Mouse (Mus musculus) C2C12 (cell line): ENCODE measurements around the gene Washc1. TPM values are rescaled to one million over a fixed set of nuclear protein-coding genes. Genes with fewer than 3 reads are reported as not detected.
"Not testable (repeated sequence)": the region's sequence is repeated elsewhere in the genome, so short reads cannot be mapped to it uniquely, and the experiment has no call there.

Source experiments
- H3K27me3 ChIP-seq: one replicate; pipeline ENCODE4 v1.6.1; 2011; ENCODE audit not compliant: control insufficient read depth, insufficient read depth, insufficient read length
- H3K36me3 ChIP-seq: one replicate; pipeline ENCODE4 v1.6.1; 2011; ENCODE audit not compliant: control insufficient read depth, insufficient read depth
- H3K4me3 ChIP-seq: one replicate; pipeline ENCODE4 v1.5.1; 2011; ENCODE audit warnings: mild to moderate bottlenecking, control low read depth; ENCODE audit not compliant: poor library complexity, insufficient read depth, severe bottlenecking
- H3K79me2 ChIP-seq: one replicate; pipeline ENCODE4 v1.6.1; 2011; ENCODE audit not compliant: control insufficient read depth, insufficient read depth
- H3K79me3 ChIP-seq: one replicate; pipeline ENCODE4 v1.6.1; 2011; ENCODE audit warnings: low read depth, control low read depth
- H3ac ChIP-seq: one replicate; pipeline ENCODE3; 2011; ENCODE audit warnings: low read depth; ENCODE audit not compliant: control insufficient read depth, insufficient read length
- CEBPB ChIP-seq: IDR thresholded peaks from one replicate; pipeline ENCODE4 v1.6.1; 2011; ENCODE audit warnings: low read depth, mild to moderate bottlenecking, control low read depth, moderate library complexity
- CTCF ChIP-seq: IDR thresholded peaks from one replicate; pipeline ENCODE4 v1.5.1; 2011; ENCODE audit not compliant: control insufficient read depth, insufficient read depth, insufficient read length
- FOSL1 ChIP-seq: IDR thresholded peaks from one replicate; pipeline ENCODE4 v1.8.0; 2011; ENCODE audit warnings: mild to moderate bottlenecking, low read length; ENCODE audit not compliant: poor library complexity, insufficient read depth, severe bottlenecking
- MAX ChIP-seq: IDR thresholded peaks from one replicate; pipeline ENCODE4 v1.6.1; 2011; ENCODE audit warnings: mild to moderate bottlenecking, control low read depth
- MYOD1 ChIP-seq: IDR thresholded peaks from one replicate; pipeline ENCODE4 v1.6.1; 2011; ENCODE audit warnings: low read depth; ENCODE audit not compliant: control insufficient read depth, insufficient read length
- MYOG ChIP-seq: IDR thresholded peaks from one replicate; pipeline ENCODE4 v1.6.1; 2011; ENCODE audit not compliant: control insufficient read depth, insufficient read length; ENCODE audit errors: extremely low read depth
- USF1 ChIP-seq: IDR thresholded peaks from one replicate; pipeline ENCODE4 v1.6.1; 2011; ENCODE audit warnings: low read depth, mild to moderate bottlenecking, control low read depth, moderate library complexity
- polyA plus RNA-seq: library from polyadenylated mRNA; unstranded; fragments of >200 nt; fragmentation: generic; extraction: Trizol; gene quantifications from one replicate; pipeline ENCODE4 v1.2.1, GENCODE M21; 2012; ENCODE audit warnings: missing spikeins

Washc1 gene
- polyA plus RNA-seq, 1 experiment: 34.5 TPM

GRCm38 (mm10) chr17:66131212-66131611 lies 19.9 kb downstream of the Washc1 start:
- peaks cover 20% of the 10 kb centered on the region for H3K79me2 ChIP-seq
- H3K4me3 ChIP-seq: no peak overlapping the region
- no peak for TF ChIP-seq MAX
- no peak for TF ChIP-seq MYOG
- TF ChIP-seq CEBPB: no peak
- no peak for TF ChIP-seq MYOD1
- no peak for TF ChIP-seq CTCF
- TF ChIP-seq USF1: no peak
- no peak for TF ChIP-seq FOSL1
- peaks cover 9% of the 10 kb centered on the region for H3K79me3 ChIP-seq
- peaks cover 89% of the 10 kb centered on the region for H3K36me3 ChIP-seq
- H3ac ChIP-seq: no peak overlapping the region
- no peaks in the 10 kb centered on the region for H3K27me3 ChIP-seq

- not testable (repeated sequence) for H3K4me3 ChIP-seq, H3K27me3 ChIP-seq, H3K79me2 ChIP-seq, H3K79me3 ChIP-seq, H3ac ChIP-seq
- peaks cover 43% of the 10 kb centered on the region for H3K36me3 ChIP-seq
Observed at GRCm38 (mm10) chr17:66152706-66153662, 41.6 kb downstream of the Washc1 start.

GRCm38 (mm10) chr17:66153735-66154423 lies 42.5 kb downstream of the Washc1 start:
- H3ac ChIP-seq, H3K79me2 ChIP-seq, H3K79me3 ChIP-seq, H3K27me3 ChIP-seq, H3K4me3 ChIP-seq: not testable (repeated sequence)
- H3K36me3 ChIP-seq: peaks cover 34% of the 10 kb centered on the region

- Histone ChIP-seq H3K4me3 (no peak overlapping the region), H3K79me3 (no peaks in the 10 kb centered on the region), H3K36me3 (peaks cover 24% of the 10 kb centered on the region), H3ac (no peak overlapping the region), H3K27me3 (no peaks in the 10 kb centered on the region), H3K79me2 (no peaks in the 10 kb centered on the region)
- TF ChIP-seq MYOG (no peak), CEBPB (no peak), FOSL1 (no peak), USF1 (no peak), CTCF (no peak), MAX (no peak), MYOD1 (no peak)
Observed at GRCm38 (mm10) chr17:66154876-66155275, 43.5 kb downstream of the Washc1 start.

GRCm38 (mm10) chr17:66158271-66158670 lies 46.9 kb downstream of the Washc1 start:
- no peaks in the 10 kb centered on the region for H3K79me2 ChIP-seq
- no peaks in the 10 kb centered on the region for H3K79me3 ChIP-seq
- TF ChIP-seq CTCF (no peak), CEBPB (no peak), MYOD1 (no peak), MYOG (no peak), MAX (no peak), FOSL1 (no peak), USF1 (no peak)
- H3K27me3 ChIP-seq: no peaks in the 10 kb centered on the region
- no peak overlapping the region for H3K4me3 ChIP-seq
- H3ac ChIP-seq: no peak overlapping the region
- no peaks in the 10 kb centered on the region for H3K36me3 ChIP-seq

- H3K27me3 ChIP-seq, H3K4me3 ChIP-seq, H3K36me3 ChIP-seq, H3K79me2 ChIP-seq, H3ac ChIP-seq, H3K79me3 ChIP-seq: not testable (repeated sequence)
Observed at GRCm38 (mm10) chr17:66167141-66167540, 55.8 kb downstream of the Washc1 start.

Other genes with a start within 250 kb of the Washc1 start
- gene Ralbp1, start 225.7 kb upstream of the Washc1 start, polyA plus RNA-seq: 21.9 TPM
- gene Twsg1, start 160.3 kb upstream of the Washc1 start, polyA plus RNA-seq: 18.8 TPM
- 3.1 TPM for gene Ankrd12, start 34.5 kb upstream of the Washc1 start, polyA plus RNA-seq
- 134 TPM for gene Ndufv2, start 10.0 kb upstream of the Washc1 start, polyA plus RNA-seq
- 10.0 TPM for gene Ddx11, start 12.0 kb downstream of the Washc1 start, polyA plus RNA-seq